Mouse (Mus musculus): ENCODE data around the gene Spink4.
"Not testable (repeated sequence)": the region's sequence is repeated elsewhere in the genome, so short reads cannot be mapped to it uniquely, and the experiment has no call there.

Spink4 gene

DNA sequence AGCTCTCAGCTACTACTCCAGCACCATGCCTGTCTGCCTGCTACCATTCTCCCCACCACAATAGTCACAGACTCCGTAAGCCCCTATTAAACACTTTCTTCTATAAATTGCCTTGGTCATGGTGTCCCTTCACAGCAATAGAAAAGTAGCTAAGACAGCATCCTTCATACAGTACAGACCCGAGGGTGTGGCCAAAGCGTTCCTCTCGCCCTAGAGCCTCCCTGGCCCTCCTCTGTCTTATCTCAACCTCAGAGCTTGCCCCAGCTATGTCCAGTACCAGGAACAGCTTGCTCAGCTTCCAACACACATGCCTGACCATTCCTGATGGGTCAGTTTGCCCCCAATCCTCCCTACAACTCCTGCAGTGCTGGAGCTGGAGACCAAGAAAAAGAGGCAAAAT, 19.2 kb upstream of the Spink4 start:
- no peak for DNase-seq (ENCODE audit: low read depth, low spot score)

- DNase-seq (ENCODE audit: low read depth, low spot score) = peak; percentile 49
Observed at GRCm38 (mm10) chr4:40906298-40906697, 13.6 kb upstream of the Spink4 start.

DNA sequence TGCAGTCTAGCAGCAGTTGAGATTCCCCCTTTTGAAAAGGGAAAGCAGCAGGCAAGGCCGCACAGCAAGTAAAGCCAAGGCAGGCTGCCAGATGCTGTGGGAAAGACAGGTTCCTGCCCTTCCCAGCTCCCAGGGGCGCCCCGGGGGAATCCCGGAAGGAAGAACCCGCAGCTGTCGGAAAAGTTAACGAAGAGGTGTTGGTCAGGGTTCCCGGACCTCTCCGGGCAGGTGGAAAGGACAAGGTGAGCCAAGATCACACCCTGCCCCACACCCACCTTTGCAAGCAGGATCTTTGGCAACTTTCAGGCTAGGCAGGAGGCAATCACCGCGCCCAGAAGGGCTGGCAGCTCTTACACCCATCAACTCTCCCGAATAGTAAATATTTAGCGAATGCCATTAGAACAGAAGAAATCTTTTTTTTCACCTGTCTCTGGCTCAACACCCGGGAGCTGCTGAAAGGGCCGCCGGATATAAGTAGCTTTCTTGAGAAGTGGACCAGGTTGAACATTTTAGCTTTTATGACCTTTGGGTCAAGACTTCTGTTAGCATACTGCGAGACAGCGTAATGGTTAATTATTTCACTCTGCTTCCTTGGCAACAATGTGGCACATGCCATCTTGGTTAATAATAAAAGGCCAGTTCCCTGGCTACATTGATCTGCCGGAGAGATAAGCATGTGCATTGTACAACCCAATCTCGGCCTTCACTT, 11.4 kb upstream of the Spink4 start:
- no peak for DNase-seq (ENCODE audit: low read depth, low spot score)

- DNase-seq (ENCODE audit: low read depth, low spot score) = no peak
Observed at GRCm38 (mm10) chr4:40914287-40914867, 5.5 kb upstream of the Spink4 start.

GRCm38 (mm10) chr4:40915947-40916346, 3.9 kb upstream of the Spink4 start:
- no peak for DNase-seq (ENCODE audit: low read depth, low spot score)

- no peak for DNase-seq (ENCODE audit: low read depth, low spot score)
Observed at GRCm38 (mm10) chr4:40916592-40917155, 3.2 kb upstream of the Spink4 start.

- DNase-seq (ENCODE audit: low read depth, low spot score) = peak; percentile 71
Observed at GRCm38 (mm10) chr4:40920576-40920975, 724 bp downstream of the Spink4 start.

DNA sequence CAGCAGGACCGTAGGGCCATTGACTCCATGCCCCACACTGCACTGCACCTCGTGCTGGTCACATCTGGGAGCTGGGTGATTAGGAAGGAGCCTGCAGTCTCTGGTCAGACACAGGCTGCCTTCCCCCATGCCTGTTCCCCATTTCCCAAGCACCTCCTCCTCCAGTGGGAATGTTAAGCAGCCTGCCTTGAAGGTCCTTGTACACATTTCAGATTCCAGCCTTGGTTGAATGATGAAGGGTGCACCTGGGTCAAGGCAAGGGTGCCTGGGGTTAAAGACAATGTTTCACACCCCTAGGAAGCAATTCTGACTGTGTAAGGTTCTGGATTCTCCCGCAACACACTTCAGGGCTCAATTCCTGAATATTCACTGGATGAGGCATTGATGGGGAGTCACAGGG, 1.4 kb downstream of the Spink4 start:
- no peak for DNase-seq (ENCODE audit: low read depth, low spot score)

DNA sequence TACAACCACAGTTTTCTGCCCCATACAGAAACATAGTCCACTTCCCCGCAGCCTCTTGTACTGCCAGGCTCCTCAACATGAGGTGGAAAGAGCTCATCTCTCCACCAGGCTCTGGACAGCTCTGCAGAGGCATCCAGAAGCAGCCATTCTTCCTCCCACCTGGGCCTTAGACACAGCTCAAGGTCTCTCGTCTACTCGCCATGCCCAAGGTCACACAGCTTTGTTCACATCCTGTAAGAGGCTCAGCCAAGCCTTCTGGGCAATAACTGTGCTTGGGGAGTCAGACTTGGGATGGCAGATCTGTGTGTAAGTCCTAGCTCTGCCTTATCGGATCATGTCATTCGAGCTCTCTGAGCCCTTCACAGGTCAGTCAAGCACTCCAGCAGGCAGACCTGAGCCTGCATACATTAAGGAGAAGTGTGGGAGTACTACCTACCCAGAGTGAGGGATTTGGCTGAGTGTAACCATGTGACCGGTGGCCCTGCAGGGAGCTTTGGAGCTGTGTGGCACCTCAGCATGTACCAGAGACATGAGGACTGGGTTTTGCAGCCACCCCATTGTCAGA, 3.3 kb downstream of the Spink4 start:
- DNase-seq (ENCODE audit: low read depth, low spot score) = no peak

DNA sequence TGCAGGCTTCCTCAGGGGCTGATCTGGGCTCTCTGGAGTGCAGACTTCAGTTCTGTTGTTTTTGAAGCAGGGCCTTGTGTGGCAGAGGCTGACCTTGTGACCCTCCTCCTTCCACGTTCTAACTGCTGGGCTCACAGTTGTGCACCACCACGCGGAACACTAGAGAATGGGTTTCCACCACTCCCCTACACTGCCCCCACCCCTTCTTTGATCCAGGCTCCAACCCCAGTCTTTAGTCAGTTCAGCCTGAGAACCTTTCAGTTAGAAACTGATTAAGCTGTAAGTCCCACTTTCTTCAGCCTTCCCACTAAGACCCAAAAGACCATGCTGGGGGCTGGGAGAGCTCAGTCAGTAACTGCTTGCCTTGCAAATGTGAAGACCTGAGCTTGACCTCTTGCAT, 5.7 kb downstream of the Spink4 start:
- DNase-seq (ENCODE audit: low read depth, low spot score) = no peak

DNA sequence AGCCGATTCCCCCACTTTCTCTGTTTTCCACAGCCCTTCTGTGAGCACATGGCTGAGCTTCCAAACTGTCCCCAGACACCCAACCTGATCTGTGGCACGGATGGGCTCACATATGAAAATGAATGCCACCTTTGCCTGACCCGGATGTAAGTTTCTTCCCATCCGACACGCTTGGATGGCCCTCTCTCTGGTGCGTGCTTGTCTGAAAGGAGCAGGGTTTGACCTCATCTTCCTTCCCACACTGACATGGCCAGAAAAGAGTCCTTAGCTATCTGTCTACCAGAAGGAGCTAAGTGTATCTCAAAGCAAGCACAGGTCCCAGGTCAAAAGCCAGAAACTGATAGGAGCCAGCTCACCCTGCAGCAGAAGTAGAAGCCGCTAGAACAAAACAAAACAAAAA, 9.2 kb downstream of the Spink4 start:
- no peak for DNase-seq (ENCODE audit: low read depth, low spot score)

DNA sequence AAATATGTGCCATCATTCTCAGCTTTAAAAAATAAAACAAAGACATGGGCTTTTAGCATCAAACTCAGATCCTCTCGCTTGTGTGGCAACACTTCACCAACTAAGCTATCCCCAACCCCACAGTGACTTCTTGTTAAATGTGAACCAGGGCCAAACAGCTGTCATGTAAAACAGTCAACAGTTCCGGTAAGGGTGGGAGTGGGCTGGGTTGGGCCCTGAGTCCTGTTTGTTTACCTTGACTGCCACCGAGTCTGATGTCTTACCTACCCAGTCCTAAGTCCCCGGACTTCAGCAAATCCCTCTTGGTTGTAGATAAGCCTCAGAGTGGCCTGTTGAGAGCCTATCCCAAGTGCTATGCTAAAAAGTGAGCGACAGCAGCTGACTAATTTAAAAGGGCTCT, 13.8 kb downstream of the Spink4 start:
- DNase-seq (ENCODE audit: low read depth, low spot score) = no peak

DNA sequence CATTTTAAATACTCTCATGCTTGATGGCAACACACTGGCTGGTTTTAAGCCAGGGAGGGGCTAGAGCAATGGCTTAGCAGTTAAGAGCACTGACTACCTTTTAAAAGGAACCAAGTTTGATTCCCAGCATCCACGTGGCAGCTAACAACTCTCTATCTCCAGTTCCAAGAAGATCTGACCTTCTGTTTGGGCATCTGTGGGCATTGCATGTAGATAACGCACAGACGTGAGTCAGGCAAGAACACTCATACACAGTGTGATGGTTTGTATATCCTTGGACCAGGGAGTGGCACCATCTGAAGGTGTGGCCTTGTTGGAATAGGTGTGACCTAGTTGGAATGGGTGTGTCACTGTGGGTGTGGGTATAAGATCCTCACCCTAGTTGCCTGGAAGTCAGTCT, 14.5 kb downstream of the Spink4 start:
- not testable (repeated sequence) for DNase-seq (ENCODE audit: low read depth, low spot score)

DNA sequence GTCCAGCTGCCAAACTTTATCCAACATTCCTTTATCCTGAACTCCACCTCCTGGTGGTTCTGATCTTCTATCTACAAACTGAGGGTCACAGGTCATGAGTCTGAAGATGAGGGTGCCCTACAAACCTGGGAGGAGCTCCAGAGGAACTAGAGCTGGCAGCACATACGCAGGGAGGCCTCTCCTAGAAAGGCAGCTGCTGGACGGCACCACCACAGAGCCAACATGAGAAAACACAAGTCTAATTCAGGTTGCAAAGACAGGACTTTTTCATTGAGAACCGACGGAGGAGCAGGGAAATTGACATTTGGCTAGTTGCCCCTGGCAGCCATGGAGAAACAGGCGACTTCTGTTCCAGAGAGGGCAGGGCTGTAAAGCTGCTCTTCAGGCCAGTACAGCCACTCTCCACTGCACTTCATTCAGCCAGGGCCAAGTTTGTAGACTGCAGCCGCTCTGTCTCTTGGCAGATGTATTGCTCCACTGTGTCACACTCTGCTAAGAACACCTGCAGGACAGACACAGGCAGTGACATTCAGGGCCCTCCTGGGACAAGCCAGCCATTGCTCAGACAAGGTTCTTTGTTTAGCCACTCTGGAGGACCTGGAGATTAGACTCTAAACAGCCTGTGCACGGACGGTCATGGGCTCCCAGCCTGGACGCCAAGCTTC, 16.5 kb downstream of the Spink4 start:
- peak; percentile 92 for DNase-seq (ENCODE audit: low read depth, low spot score)

DNA sequence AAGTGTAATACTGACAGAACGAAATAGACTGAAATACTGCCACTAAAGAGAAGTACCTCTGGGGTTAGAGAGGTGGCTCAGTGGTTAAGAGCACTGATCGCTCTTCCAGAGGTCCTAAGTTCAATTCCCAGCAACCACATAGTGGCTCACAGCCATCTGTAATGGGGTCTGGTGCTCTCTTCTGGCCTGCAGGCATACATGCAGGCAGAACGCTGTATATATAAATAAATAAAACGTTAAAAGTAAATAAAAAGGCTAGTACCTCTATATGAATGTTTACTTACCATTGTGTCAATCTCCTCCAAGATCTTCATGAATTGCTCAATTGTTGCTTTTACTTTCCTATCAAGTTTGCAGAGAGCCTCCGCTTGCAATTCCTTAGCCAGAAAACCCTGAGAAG, 18.9 kb downstream of the Spink4 start:
- no peak for DNase-seq (ENCODE audit: low read depth, low spot score)

DNA sequence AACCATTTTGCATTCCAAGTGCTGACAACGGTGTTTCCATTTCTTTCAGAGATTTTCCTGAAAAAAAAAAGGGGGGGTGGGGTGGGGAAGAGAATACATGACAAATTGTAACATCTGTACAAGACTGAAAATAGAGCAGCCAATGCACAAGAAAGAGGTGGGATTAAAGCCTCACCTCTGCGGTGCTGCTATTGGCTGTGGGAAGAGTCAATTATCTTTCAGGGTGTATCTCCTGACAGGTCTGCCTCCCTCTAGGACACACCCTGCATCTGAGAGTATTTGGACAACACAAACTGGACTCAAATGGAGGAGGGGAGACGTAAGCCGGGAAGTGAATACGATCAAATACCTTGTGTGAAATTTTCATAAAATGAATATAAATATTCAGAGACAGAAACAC, 23.8 kb downstream of the Spink4 start:
- no peak for DNase-seq (ENCODE audit: low read depth, low spot score)

DNA sequence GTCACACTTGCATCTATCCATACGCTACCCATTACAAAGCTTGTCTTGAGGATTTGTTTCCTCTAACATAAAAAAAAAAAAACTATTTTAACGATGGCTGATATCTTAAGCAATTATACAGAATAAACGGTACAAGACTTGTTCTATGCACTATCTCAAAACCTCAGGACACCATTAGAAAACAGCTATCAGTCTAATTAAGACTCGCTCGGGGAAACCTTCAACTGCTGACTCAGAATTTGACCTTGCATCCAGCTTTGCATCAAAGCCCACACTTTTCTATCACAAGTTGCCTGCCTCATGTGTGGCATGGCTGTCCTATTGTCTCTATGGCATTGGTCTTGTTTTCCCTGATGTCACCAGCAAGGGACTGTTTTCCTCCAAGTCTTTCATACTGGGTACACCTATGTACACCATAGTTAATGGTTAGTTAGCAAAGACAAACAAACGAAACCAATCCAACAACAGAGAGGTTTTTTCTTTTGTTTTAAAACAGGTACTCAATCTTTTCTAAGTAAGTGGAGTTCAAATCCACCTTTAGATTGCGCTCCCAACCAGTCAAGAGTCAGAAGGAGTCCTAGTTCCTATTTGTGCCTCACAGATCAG, 26.8 kb downstream of the Spink4 start:
- no peak for DNase-seq (ENCODE audit: low read depth, low spot score)

DNA sequence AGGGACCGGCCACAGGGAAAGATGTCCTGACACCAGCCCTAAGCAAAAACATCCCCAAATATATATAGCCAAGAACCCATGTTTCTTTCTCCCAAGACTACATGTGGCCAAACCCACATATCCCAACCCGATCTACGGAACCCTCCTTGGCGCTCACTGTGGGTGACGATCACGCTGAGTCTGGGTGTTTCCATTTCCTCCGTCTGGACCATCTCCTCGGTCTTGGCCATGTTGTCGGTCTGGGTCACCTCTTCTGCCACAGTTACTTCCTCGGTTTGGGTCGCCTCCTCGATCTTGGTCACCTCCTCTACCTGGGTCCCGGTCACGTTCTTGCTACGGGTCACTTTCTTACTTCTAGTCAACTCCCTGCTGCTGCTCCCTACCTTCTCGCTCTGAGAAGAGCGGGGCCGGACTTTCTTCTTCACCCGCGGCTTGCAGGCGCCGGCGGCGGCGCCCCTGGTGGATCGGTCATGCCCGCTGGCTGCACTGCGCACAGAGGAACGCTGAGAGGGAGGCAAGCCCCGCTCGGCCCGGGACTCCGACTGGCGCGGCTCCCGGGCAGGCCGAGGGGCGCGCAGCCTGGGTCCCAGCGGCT, 27.8 kb downstream of the Spink4 start:
- DNase-seq (ENCODE audit: low read depth, low spot score) = peak; percentile 32

DNA sequence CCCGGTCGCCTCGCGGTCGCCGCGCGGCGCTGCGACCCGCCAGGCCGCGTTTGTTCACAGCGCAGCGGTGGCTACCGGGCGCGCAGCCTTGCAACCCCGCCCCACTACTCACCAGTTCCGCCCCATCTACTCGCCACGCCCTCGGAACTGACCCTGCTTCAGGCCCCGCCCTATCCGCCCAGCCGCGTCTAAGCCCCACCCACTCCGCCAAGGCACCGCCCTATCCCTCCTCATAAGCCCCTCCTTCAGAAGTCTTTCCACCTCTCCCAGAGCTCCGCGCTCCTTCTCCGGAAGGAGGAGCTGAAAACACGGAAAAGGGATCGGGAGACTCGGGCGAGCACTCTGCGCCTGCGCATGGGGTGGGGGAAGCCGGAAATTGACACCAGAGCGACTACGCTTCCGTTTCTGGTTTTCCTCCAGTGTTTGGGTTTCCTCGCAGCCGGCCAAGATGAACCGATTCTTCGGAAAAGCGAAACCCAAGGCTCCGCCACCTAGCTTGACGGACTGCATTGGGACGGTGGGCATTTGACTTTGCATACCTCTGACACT, 28.4 kb downstream of the Spink4 start, which contains the start of the genes Bag1 and Chmp5:
Bag1 (minus strand) TSS at position 135 of the 549 bp plus-strand sequence.
Chmp5 (plus strand) TSS at position 248 of the 549 bp plus-strand sequence.
- peak; percentile 100 for DNase-seq (ENCODE audit: low read depth, low spot score)

GRCm38 (mm10) chr4:40953521-40953920, 33.7 kb downstream of the Spink4 start:
- DNase-seq (ENCODE audit: low read depth, low spot score) = peak; percentile 47

DNA sequence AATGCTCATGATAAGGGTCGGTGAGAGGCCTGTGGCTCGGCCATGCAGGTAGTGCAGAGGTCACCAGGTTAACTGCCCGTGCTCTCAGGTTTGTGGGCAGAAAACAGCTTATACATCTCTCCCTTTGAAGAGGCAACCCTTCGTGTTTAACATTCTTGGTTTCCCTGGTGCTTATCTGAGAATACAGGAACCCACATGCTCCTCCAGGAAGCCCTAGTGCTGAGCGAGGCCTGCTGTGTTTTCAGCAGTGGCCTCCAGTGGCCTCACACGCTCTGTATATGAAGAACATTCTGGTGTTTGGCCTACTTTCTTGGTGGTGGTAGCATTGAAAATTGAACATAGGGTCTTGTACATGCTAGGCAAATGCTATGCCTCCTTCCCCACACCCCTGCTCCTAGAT, 36.1 kb downstream of the Spink4 start:
- DNase-seq (ENCODE audit: low read depth, low spot score) = no peak

All from brain, adult 2 months (tissue).